Mouse (Mus musculus) G1E (cell line): ENCODE results near the gene Filip1.

Source experiments
- CTCF ChIP-seq: IDR thresholded peaks from 2 replicates; pipeline ENCODE4 v1.5.1; 2012; ENCODE audit warnings: low read depth, low read length, inconsistent platforms, mixed read lengths
- GATA1 ChIP-seq: IDR thresholded peaks from 2 replicates; pipeline ENCODE4 v1.6.1; 2012; ENCODE audit warnings: borderline replicate concordance, low read length, inconsistent platforms, mixed read lengths
- TAL1 ChIP-seq: conservative IDR thresholded peaks from 2 replicates; pipeline ENCODE4 v1.6.1; 2012; ENCODE audit warnings: low read depth, low read length, inconsistent platforms, mixed read lengths

GRCm38 (mm10) chr9:79784934-79785793, 227.5 kb downstream of the Filip1 start:
- TF ChIP-seq CTCF (no peak), GATA1 (no peak), TAL1 (no peak)
